Mouse (Mus musculus): ENCODE data around the gene Robo3.

DNA sequence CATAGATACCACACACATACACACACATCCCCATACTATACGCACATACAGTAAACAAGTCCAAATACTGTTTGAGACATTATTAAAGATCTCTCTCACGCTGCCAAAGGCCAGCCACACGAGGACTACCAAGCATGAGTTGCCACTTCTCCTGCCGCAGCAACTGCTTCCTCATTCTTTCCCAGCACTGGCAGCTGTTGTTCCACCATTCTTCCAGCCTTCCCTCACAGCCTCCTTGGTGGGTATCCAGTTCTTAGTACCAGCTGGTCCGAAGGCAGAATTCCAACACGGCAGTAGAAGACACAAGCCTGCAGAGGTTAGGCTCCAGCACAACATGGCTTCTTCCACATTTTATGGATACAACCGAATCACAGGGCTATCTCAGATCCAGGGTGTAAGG is 41.9 kb upstream of the Robo3 start:
- TF ChIP-seq CTCF (IDR thresholded peaks at IDR 0.05; ENCODE audit: low read depth) (no peak), EP300 (IDR thresholded peaks at IDR 0.05; ENCODE audit: low read depth) (no peak)

All from heart, postnatal 0 days (tissue).